Mouse (Mus musculus): ENCODE data around the gene Rprd1b.
"Not testable (repeated sequence)": the region's sequence is repeated elsewhere in the genome, so short reads cannot be mapped to it uniquely, and the experiment has no call there.

Gene Rprd1b

DNA sequence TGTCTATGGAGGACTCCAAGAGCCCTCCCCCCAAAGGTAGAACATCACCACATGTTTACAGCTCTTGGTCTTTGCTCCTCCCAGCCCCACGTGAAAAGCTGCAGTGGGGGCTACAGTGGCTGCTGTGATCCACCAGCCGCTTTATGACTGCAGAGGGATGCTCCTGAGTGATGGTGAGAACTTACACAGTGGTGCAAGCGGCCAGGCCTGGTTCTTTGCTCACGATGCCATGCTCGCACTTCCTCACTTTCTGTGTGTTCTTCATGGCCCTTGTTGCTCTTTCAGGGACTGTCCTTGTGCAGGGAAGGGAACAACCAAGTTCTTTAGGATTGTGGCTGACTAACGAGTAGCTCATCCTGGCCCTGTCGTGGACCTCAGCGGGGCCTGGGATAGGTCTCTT lies 15.2 kb downstream of the Rprd1b start:
- no peak for DNase-seq

DNA sequence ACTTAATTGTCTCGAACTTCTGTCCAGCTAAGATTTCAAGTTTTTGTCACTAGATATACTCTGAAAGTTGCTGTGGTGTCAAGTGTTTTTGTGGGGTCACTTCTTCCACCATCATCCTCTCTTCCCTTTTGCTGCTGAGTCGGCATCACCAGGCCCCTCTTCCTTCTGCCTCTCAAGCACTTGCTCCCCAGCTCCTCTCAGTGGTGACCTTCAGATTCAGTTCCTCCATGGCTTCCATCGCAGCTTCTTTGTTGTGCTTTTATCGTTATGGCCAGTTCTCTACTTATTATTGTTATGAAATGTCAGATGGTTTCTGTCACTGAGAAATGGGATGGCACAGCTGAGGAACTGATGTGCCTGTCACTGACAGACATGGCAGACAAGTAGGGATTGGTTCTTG lies 17.9 kb downstream of the Rprd1b start:
- no peak for DNase-seq

DNA sequence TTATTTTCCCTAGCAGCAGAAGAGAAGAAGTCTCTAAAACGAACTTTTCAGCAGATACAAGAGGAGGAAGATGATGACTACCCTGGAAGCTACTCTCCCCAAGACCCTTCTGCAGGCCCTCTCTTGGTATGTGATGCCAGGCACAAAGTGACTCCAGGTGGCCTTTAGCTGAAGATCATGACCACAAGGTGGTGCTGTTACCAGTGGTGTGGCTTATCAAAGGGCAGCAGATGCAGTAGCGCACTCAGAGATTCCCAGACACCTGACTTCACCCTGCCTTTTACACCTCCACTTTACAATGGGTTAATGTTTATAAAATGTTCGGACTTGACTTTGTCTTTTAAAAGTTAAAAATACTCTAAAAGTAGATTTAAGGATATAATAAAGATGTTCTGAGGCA lies 19.6 kb downstream of the Rprd1b start:
- DNase-seq = peak; percentile 61 to 75

DNA sequence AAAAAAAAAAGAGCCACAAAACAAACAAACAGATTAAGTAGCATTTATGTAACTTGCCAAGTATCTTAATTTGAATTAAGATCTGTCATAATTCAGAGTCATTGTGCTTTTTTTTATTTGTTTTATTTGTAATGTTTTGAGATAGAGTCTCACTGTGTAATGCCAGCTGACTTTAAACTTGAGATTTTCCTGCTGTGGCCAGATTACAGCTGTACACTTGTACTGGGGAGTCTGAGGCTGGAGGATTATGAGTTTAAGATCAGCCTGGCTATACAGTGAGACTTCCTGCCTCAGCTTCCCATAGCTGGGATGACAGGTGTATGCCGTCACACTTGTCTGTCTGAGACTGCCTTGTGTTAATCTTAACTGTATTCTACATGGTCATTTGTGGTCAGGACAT lies 20.4 kb downstream of the Rprd1b start:
- DNase-seq = no peak

DNA sequence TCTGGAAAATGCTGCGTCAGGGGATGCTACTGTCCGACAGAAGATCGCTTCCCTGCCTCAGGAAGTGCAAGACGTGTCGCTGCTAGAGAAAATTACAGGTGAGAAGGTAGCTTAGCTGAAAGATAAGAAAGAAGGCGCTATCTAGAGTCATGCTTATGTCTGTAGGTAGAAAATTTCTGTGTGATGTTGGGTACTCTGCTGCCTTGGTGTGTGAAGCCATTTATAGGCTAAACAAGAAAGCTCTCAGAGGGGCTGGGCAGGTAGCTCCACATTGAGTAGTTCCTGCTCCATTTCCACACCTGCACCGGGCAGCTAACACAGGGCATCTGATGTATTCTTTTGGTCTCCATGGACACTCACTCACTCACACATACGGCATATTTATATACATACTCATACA lies 21.8 kb downstream of the Rprd1b start:
- DNase-seq = no peak

DNA sequence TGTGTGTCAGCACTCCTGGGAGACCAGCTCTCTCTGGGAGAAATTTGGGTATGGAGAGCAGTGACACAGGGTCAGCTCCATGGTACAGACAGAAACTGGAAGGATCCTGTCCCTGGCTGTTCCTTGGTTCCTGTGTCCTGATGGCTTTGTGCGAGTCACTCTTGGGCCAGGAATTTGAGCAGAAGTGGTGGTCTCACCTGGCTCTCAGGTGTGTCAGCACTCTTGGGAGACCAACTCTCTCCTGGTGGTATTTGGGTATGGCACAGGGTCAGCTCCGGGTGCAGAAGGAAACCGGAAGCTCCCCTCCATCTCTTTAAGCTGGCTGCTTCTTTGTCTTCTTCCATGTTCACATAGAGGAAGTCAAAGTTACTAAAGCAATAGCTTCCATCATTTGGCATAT lies 26.3 kb downstream of the Rprd1b start:
- no peak for DNase-seq

DNA sequence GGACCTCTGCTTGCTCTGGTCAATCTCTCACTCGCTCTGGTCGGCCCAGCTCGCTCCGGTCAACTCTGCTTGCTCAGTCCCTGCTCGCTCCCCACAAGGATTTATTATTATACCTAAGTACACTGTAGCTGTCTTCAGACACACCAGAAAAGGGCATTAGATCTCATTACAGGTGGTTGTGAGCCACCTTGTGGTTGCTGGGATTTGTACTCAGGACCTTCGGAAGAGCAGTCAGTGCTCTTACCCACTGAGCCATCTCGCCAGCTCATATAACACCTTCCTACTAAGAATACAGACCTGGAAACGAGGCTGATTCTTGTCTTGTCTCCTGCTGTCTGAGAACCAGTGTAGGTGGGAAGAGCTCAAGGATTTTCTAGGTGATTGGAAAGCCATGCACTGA lies 27.1 kb downstream of the Rprd1b start:
- not testable (repeated sequence) for DNase-seq

DNA sequence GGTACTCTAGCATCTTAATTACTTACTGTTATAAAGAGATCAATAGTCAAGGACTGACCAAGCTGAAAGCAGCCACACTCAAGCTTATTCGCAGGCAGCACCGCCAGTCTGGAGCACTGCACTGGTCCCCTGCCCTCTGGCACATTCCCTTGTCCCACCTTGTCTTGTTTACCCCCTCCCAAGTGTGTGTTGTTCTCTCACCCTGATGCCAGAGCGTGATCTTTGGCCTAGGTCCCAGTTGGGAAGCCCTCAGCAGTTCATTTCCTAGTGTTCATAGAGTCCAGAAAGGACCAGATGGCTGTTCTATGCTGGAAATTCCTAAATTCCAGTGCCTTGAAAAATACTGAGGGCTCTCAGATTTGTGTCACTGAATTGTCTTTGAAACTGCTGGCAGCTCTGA lies 28.7 kb downstream of the Rprd1b start:
- DNase-seq = peak; percentile 89 to 90

DNA sequence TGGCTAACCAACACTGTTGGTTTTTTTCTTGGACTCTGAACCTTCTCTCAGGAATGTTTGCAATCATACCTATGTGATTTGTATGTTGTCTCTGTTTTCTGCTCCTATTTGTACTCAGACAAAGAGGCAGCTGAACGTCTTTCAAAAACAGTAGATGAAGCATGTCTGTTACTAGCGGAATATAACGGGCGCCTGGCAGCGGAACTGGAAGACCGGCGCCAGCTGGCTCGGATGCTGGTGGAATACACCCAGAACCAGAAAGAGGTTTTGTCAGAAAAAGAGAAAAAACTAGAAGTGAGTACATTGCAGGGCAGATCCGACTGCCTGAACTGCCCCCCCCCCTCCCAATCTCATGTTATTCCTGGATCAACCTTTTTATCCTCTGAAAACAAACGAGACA lies 30.2 kb downstream of the Rprd1b start:
- peak; percentile 90 to 93 for DNase-seq

DNA sequence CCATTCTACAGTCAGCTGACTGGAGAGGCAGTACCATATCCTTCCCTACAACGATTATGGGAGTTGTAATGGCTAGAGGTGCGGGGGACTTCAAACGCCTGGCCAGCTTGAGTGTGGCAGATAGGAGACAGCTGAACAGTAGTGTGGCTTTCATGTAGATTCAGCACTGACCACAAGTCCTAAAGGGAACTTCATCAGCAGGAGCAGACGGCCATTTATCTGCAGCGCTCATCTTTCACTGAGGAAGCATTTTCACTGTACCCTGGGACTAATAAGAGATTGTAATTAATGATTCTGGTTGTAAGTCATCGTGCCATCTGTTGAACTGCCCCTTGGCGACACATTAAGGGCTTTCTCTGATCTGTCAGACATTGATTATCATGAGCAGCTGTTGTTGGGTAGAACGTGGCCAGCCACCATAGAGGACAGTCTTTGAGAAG lies 31.4 kb downstream of the Rprd1b start:
- no peak for DNase-seq

DNA sequence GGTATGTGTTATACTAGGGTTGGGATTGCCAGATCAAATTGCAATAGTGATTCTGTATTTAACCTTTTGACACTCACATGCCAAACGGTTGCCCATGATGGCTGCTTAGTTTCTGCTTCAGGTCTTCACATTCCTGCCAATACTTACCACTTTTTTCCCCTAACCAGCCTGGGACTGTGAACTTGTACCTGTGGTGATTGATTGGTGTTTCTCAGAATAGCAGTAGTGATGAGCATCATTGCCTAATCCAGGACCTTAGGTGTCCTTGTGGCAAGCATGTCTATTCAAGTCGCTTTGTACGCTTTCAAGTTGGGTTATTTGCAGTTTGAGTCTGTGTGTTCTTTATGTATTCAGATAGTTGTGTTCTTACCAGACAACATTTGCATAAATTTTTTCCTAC lies 34.7 kb downstream of the Rprd1b start:
- DNase-seq = no peak

DNA sequence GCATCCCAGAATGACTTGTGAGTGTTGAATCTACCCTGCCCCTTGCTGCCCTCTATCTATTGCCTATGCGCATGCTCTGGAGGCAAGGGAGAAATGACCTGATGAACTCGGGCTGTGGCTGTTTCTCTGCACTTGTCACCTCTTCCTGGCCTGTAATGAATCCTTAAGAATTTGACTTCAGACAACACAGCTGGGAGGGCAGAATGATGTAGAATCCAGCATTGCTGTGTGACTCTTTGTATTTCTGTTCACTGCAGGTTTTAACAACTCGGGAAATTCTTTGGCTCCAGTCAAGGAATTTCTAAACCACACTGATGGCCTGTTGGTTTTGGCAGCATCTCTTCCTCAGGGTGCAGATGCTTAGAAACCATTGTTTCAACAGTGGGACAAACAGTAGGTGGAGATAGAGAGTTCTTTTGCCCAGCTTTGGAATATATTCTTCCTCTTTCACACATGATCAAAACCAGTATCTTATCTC lies 36.3 kb downstream of the Rprd1b start:
- no peak for DNase-seq

DNA sequence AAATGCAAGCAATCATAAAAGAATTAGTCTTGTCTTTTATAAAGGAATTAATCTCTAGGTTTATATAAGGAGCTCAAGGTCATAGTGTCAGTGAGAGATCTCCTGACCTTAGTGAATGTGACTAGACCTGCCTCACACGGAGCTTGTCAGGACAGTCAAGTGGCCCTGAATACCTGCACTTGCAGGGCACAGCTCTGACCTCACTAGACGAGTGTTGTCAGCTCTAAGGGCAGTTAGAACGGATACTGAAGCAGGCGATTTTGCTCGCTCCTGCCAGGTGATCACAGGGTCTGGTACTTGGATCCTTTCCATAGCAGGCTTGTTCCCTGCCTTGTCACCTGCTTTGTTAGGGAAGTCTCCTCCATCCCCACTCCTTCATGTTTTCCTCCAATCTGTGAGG lies 36.8 kb downstream of the Rprd1b start:
- DNase-seq = no peak

DNA sequence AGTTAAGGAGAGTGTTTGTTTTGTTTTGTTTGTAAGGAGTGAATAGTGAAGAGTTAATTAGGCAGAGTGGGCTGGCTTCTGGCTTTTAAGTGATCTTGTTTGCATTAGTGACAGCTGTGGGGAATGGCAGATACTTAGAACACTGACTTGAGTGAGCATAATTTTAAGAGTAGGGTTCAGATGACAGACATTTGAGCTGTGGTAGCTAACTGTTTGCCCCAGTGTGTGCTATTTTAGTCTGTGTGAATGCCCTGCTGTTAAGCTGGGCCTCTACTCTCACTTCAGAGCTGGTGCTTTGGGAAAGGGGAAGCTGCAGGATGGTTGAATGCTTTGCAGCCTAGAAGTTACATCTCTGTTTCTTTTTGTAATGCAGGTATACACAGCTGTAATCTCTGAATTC lies 38.2 kb downstream of the Rprd1b start:
- no peak for DNase-seq

DNA sequence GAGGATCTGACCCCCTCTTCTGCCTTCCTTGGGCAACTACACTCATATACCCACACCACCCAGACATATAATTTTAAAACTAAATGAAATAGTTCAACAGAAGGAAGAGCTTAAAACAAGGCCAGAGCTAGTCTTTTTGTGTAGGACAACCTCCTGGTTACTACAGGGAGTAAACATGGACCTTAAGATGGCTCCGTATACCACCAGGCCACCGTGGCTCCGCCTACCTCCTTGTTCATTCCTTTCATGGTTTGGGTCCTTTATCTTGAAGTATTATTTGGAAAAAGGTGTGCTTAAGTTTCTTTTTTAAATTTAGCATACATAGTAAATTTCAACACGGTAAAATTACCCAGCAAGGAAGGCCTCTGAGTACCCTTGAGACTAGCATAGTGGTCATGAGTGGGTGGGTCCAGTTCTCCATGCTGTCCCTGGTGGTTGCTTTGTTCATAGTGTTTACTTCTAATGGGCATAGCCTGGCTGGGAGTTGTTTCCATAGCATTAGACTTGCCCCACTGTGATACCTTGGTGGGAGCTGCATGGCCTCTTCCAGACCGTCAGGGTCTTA lies 39.0 kb downstream of the Rprd1b start:
- DNase-seq = no peak

DNA sequence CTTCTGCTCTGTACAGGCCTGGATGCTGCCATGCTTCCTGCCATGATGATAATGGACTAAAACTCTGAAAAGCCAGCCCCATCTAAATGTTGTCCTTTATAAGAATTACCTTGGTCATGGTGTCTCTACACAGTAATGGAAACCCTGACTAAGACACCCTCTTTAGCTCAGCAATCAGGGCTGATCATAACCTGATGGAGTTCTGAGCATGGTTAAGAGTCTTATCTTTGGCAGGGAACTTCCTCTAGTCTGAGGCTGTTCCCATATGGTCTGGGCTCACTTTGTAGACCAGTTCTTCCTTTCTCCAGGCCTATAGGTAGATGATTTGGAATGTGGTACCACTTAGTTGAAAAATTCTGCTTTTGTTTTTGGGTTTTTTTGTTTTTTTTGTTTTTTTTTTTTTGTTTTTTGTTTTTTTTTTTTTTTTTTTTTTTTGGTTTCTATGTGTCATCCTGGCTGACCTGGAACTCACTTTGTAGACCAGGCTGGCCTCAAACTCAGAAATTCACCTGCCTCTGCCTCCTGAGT lies 40.2 kb downstream of the Rprd1b start:
- no peak for DNase-seq

DNA sequence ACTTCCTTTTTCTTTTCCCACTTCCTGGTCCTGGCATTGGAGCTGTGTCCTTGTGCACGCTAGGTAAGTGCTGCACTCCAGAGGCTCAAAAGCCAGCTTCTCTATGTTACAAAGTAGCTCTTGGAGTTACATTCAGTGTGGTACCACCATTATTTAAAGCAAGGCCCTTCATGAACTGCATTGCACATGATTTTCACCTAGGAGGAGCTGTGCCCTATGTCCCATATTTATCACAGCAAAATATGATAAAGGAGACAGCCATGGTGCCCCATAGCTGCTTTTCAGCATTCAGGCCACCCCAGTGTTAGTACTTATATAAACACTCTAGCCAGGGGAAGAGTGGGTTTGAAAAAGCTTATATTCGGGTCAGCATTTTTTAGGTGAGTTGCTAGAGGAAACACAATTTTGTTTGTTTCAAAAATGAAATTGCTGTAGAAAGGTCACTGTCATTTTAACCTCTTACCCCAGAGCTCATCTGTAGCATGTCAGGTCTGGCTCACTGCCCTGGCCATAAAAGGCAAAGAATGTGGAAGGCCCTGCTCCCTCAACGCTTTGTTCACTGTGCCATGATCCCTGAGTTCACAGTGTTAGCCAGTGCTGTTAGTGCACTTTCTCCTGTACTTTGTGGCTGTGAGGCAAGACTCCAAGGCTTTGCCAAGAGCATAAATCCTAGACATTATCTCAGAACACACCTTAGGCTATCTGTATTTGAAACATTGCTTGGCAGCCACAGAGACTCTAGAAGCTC lies 42.8 kb downstream of the Rprd1b start:
- DNase-seq = no peak

DNA sequence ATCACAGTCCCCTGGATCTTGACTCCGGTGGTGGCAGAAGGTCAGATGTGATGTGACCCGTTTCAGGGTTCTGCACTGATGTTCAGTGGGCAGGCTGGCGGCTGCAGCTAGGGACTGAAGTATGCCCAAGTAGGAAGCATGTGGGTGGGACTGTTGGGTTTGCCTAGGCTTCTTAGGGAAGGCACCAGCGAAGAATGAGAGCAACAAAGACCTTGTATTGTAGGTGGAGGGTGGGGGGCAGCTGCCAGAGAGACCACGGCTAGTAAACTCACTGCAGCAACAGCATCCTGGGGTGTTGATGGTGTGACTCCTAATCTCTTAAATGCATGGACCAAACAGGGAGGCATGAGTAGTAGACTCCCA lies 43.3 kb downstream of the Rprd1b start:
- no peak for DNase-seq

DNA sequence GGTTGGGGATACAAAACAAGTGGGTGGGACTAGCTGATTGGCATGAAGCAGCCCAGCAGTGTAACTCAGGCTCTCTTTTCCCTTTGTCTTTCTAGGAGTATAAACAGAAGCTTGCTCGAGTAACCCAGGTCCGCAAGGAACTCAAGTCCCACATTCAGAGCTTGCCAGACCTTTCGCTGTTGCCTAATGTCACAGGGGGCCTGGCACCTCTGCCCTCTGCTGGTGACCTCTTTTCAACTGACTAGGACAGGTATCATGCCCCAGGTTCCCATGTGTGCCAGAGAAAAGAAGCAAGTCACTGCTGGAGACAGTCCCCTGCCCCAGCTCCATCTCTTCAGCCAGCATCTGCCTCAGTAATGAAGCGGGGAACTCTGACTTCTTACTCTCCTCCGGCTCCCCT lies 46.5 kb downstream of the Rprd1b start:
- DNase-seq = no peak

DNA sequence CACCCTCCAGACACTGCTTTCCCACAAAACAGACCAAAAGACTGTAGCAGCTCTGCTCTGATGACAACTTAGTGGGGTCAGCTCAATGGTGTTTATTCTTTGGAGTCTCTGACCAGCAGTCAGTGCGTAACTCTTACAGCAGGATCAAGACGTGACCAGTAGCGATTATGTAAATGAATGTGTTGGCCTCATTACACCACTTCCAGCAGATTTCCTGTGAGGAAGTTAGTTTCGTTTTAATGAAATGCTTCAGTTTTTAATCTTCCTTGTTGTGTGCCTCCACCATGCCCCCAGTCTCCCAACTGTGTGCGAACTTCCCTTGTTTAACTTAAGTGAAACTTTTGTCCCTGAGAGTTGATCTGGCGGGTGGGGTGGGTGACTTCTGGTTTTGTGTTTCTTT lies 48.4 kb downstream of the Rprd1b start:
- DNase-seq = no peak

DNA sequence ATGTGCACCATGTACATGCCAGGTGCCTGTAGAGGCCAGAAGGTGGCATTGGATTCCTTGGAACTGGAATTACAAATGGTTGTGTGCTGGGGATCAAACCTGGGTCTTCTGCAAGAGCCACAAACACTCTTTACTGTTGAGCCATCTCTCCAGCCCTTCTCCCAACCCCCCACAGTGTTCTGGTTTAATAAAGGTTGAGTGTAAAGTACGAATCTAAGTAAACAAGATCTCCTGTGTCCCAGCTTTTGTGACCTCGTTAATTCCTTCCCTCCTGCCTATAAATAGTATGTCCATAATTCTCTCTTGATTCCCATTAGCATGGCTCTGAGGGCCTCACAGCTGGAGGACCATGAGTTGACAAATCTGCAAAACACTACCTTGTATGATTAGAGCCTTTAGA lies 49.7 kb downstream of the Rprd1b start:
- DNase-seq = no peak

DNA sequence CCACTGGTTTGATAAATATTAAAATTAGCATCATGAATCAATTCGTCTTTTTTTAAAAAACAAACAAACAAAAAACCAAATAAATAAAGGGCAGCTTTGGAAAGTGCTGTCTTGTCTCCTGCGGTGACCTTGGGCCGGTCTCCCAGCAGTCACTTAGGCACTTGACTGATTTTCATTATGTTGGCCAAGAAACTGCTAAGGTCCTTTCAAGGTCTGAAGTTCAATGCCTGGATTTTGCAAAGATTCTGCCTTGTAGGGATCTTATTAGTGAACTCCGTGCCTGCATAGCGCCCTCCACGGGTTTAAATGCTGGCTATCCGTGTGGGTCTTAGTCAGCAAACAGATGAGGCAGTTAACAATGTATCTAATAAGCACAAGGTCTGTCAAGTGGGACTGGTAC lies 50.7 kb downstream of the Rprd1b start:
- DNase-seq = no peak

DNA sequence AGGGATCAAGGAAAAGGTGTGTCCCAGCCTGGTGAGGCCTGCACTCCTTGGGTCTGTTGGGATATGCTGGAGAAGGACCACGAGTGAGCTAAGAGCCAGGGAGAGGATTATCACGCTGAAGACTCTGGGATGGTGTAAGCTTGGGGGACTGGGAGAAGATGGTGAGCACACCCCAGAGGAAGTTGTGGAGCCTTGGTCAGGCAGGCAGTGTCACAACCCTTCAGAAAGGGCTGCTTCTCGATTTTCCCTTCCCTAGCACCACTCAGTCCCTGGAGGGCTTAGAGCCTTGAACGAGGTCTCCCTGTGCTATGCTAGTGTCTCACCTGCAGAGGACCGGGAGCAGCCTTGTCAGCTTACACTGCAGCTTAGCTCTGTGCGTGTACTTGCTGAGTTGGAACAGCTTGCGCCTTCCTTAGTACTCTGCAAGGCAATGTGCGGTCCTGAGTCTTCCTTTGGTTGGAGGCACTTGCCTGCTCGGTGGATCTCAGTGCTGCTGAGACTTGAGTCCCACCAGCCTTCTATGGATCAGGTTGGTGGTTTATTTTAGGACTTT lies 51.6 kb downstream of the Rprd1b start:
- no peak for DNase-seq

DNA sequence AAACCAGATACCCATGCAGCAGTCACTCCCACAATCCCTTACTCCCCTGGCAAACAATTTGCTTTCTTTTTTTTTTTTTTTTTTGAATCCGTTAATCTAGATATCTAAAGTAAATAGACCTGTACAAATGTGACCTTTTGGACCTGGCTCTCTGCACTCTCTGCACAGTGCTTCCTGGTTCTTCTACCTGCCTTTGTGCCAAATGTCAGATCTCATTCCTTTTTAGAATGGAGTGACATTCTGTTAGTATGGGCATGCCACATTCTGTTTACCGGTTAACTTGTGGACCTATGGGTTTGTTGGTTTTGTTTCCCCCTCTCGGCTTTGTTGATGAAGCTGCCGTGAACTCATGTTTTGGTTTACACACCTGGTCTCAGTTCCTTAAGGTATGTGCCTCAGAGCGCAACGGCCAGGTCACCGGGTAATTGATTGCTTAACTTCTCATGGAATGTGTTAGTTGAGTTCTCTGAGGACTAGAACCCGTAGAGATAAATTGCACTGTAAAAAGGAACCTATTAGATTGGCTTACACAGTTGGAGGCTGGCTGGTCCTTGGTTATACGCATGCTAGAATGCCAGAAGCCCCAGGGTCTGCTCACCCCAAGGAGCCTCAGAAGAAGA lies 52.4 kb downstream of the Rprd1b start:
- no peak for DNase-seq
